Mouse (Mus musculus) urinary bladder, postnatal 36 days (tissue): ENCODE measurements around the gene Nckap1.

Source experiments
- DNase-seq, 2 experiments: peaks; one replicate each; pipeline ENCODE4 v3.0.0; 2022; ENCODE audit warnings: low spot score in 2 of 2, mixed read lengths in 1 of 2

The Nckap1 gene

GRCm38 (mm10) chr2:80581043-80581711, at the start of gene Nckap1:
Gene Nckap1 (minus strand): TSS chr2:80581380.
- DNase-seq, result peak; percentile 85 to 90

- DNase-seq, result no peak
Measured at GRCm38 (mm10) chr2:80624523-80624922, 43.3 kb upstream of the Nckap1 start.

- DNase-seq, result no peak
Measured at GRCm38 (mm10) chr2:80621921-80622320, 40.7 kb upstream of the Nckap1 start.

- no peak for DNase-seq
Measured at GRCm38 (mm10) chr2:80618991-80619390, 37.8 kb upstream of the Nckap1 start.

- DNase-seq, result peak; percentile 90 to 93
Measured at GRCm38 (mm10) chr2:80616854-80617737, 35.9 kb upstream of the Nckap1 start, which contains the start of the genes Dusp19 and Nup35. Gene Dusp19 (plus strand): TSS chr2:80617045. Gene Nup35 (plus strand): TSS chr2:80617236.

- peak in 1 of 2 experiments; percentile 7 for DNase-seq
Measured at GRCm38 (mm10) chr2:80612796-80613195, 31.6 kb upstream of the Nckap1 start.

- no peak for DNase-seq
Measured at GRCm38 (mm10) chr2:80612286-80612685, 31.1 kb upstream of the Nckap1 start.

GRCm38 (mm10) chr2:80603771-80604426, 22.7 kb upstream of the Nckap1 start:
- DNase-seq, result no peak

GRCm38 (mm10) chr2:80602756-80603155, 21.6 kb upstream of the Nckap1 start:
- no peak for DNase-seq

GRCm38 (mm10) chr2:80600611-80601010, 19.4 kb upstream of the Nckap1 start:
- no peak for DNase-seq

- DNase-seq, result no peak
Measured at GRCm38 (mm10) chr2:80599850-80600249, 18.7 kb upstream of the Nckap1 start.

- DNase-seq, result no peak
Measured at GRCm38 (mm10) chr2:80596960-80597359, 15.8 kb upstream of the Nckap1 start.

- no peak for DNase-seq
Measured at GRCm38 (mm10) chr2:80594215-80594918, 13.2 kb upstream of the Nckap1 start.

- no peak for DNase-seq
Measured at GRCm38 (mm10) chr2:80582356-80582755, 1.2 kb upstream of the Nckap1 start.

GRCm38 (mm10) chr2:80580311-80580961, 744 bp downstream of the Nckap1 start:
- DNase-seq, result peak; percentile 25 to 30

- no peak for DNase-seq
Measured at GRCm38 (mm10) chr2:80579253-80579891, 1.8 kb downstream of the Nckap1 start.

- no peak for DNase-seq
Measured at GRCm38 (mm10) chr2:80577286-80577685, 3.9 kb downstream of the Nckap1 start.

- DNase-seq, result no peak
Measured at GRCm38 (mm10) chr2:80570656-80571055, 10.5 kb downstream of the Nckap1 start.

GRCm38 (mm10) chr2:80567411-80567810, 13.8 kb downstream of the Nckap1 start:
- DNase-seq, result no peak

GRCm38 (mm10) chr2:80562253-80562652, 18.9 kb downstream of the Nckap1 start:
- DNase-seq, result no peak

GRCm38 (mm10) chr2:80561478-80561877, 19.7 kb downstream of the Nckap1 start:
- no peak for DNase-seq
